In genomic region chr5:134552110-134552972, GRCm38 (mm10) we compare ENCODE assay signal across 7 mouse cellular contexts. TPM values are rescaled to one million over a fixed set of nuclear protein-coding genes. Genes with fewer than 3 reads are reported as not detected.
DNase-seq lines count a peak whose midpoint lies in the region; ATAC-seq lines count a peak whose summit lies in the region.

Clip2 (minus strand) TSS chr5:134552434.

- peak within 1 kb of the TSS; percentile 76 for H3K4me2 ChIP-seq in intestine, embryonic 15.5 days (replicated peaks)

- no peaks in the 10 kb centered on the region for H3K36me3 ChIP-seq in intestine, embryonic 15.5 days
- H3K36me3 ChIP-seq in midbrain, embryonic 10.5 days: peaks cover 13% of the 10 kb centered on the region

- H3K9me3 ChIP-seq in intestine, embryonic 15.5 days: no peaks in the 10 kb centered on the region
- no peaks in the 10 kb centered on the region for H3K9me3 ChIP-seq in midbrain, embryonic 10.5 days (replicated peaks)

- peaks cover 49% of the 10 kb centered on the region for H3K4me1 ChIP-seq in intestine, embryonic 15.5 days (replicated peaks)
- peaks cover 63% of the 10 kb centered on the region for H3K4me1 ChIP-seq in midbrain, embryonic 10.5 days

- peak within 1 kb of the TSS; percentile 87 for H3K4me3 ChIP-seq in intestine, embryonic 15.5 days (replicated peaks)
- H3K4me3 ChIP-seq in midbrain, embryonic 10.5 days: peak within 1 kb of the TSS; percentile 95

- no peaks in the 10 kb centered on the region for H3K27me3 ChIP-seq in intestine, embryonic 15.5 days (replicated peaks)
- 0 out of 2 replicates have a peak, but pooled peaks cover 3% of the 10 kb centered on the region for H3K27me3 ChIP-seq in midbrain, embryonic 10.5 days (ENCODE audit: low read depth, poor library complexity, severe bottlenecking)

- intact Hi-C loops in gastrocnemius, postnatal 36 days (cut with DNase I): no loop called here
- intact Hi-C loops in left cerebral cortex, postnatal 25 days (cut with DNase I): loop anchor here (1.0 kb wide), 1 partner anchor 19 kb away; no protein-coding TSS in a partner anchor

- DNase-seq in adrenal gland, adult 18-20 months (ENCODE audit: low spot score in 2 of 2): peak; percentile 98 to 99
- DNase-seq in embryo, embryonic 11.5 days (ENCODE audit: low read depth, low spot score): peak; percentile 82
- peak; percentile 98 to 99 for DNase-seq in gastrocnemius, postnatal 36 days
- peak; percentile 98 for DNase-seq in left cerebral cortex, postnatal 25 days (ENCODE audit: low spot score in 2 of 2)
- peak; percentile 93 for DNase-seq in midbrain, embryonic 10.5 days (ENCODE audit: low spot score)
- DNase-seq in right cerebral cortex, postnatal 4 days: peak; percentile 100

- peak; percentile 89 for ATAC-seq in intestine, embryonic 15.5 days

- 1% methylated on average over 61 of the region's 61 CpGs for WGBS in intestine, embryonic 15.5 days
- WGBS in midbrain, embryonic 10.5 days: under 1% methylated on average over 61 of the region's 61 CpGs

- peak within 1 kb of the TSS; percentile 94 for H3K9ac ChIP-seq in intestine, embryonic 15.5 days

- peak within 1 kb of the TSS; percentile 98 for H3K27ac ChIP-seq in intestine, embryonic 15.5 days
- H3K27ac ChIP-seq in midbrain, embryonic 10.5 days (replicated peaks): peak within 1 kb of the TSS; percentile 94

RNA-seq across cellular contexts. Expression of gene Clip2, which starts in this region (rescaled TPM):
- 10 to 100 TPM; 16.7 to 17.7 TPM for total RNA-seq in adrenal gland, adult 18-20 months (2021)
- 1 to 10 TPM; 2.7 to 2.9 TPM for total RNA-seq in gastrocnemius, postnatal 36 days (2021)
- polyA plus RNA-seq in intestine, embryonic 15.5 days (2015; fragmentation: Nextera tagmentation; extraction: Ambion mirVana): 3.6 and 3.9 TPM in 2 replicates
- total RNA-seq in left cerebral cortex, postnatal 25 days (2021): 100 to 1,000 TPM; 106 to 120 TPM
- 4.6 and 6.2 TPM in 2 replicates for polyA plus RNA-seq in midbrain, embryonic 10.5 days (2016; fragmentation: Nextera tagmentation; extraction: Ambion mirVana)

Comparison
In these comparisons a context has a peak if more than half of its experiments do, and no peak if none do; other contexts are left out.
1. Peak in every context shown above with its lines: DNase-seq, ATAC-seq, H3K4me3 ChIP-seq and H3K27ac ChIP-seq.
2. RNA of gene Clip2 (total RNA-seq): 106 to 120 TPM in left cerebral cortex, postnatal 25 days; 16.7 to 17.7 TPM in adrenal gland, adult 18-20 months and 2.7 to 2.9 TPM in gastrocnemius, postnatal 36 days; every median in the first group is over 4 times any median in the second.